10 mouse cellular contexts compared by ENCODE assay signal in the genomic region with DNA sequence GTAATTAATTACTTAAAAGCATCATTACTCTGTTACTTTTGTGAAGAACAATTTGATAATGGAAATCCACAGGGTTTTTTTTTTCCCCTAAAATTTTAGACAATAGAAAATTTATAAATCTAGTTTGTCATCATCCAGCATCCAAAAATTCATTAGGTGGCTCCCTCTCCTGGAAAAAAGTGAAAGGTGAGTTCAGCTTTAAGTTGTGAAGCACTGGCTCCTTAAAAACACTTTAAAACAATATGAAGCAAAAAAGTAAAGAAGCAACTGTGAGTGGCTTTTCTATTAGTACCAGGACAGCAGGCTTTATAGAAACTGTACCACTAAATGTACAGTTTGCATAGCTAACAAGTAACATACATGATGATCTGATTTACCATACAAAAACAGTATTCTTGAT. TPM values are rescaled to one million over a fixed set of nuclear protein-coding genes. Genes with fewer than 3 reads are reported as not detected.
DNase-seq lines count a peak whose midpoint lies in the region; ATAC-seq and TF ChIP-seq lines count a peak whose summit lies in the region.
"Had no signal": no experiment of that assay in that cellular context is flagged by ENCODE, and none has a peak within 500 bp of the region (broad histone marks: within the 10 kb centered on the region; RNA-seq: fewer than 3 reads in every experiment).

No protein-coding gene starts in this region.

- peak overlapping the region; percentile 91 for H3K4me3 ChIP-seq in cerebellum, adult 2 months (replicated peaks; ENCODE audit: insufficient read depth, low read depth, low read length)
- H3K4me3 ChIP-seq in forebrain, embryonic 14.5 days (ENCODE audit: low read depth, low read length): peak overlapping the region; percentile 73
- peak overlapping the region; percentile 78 for H3K4me3 ChIP-seq in midbrain, embryonic 13.5 days (replicated peaks)

- no peaks in the 10 kb centered on the region for H3K36me3 ChIP-seq in forebrain, embryonic 14.5 days (ENCODE audit: control insufficient read depth, insufficient read depth, low read length)
- no peaks in the 10 kb centered on the region for H3K36me3 ChIP-seq in midbrain, embryonic 13.5 days

- TF ChIP-seq POLR2A in cerebellum, adult 2 months (IDR thresholded peaks at IDR 0.05; ENCODE audit: borderline replicate concordance, insufficient read depth, low read length): no peak

- H3K27me3 ChIP-seq in cerebellum, adult 2 months (ENCODE audit: control insufficient read depth, insufficient read depth, low read length): no peaks in the 10 kb centered on the region
- no peaks in the 10 kb centered on the region for H3K27me3 ChIP-seq in forebrain, embryonic 14.5 days (replicated peaks; ENCODE audit: control insufficient read depth, insufficient read depth, low read length)
- H3K27me3 ChIP-seq in midbrain, embryonic 13.5 days: no peaks in the 10 kb centered on the region

- no peak overlapping the region for H3K27ac ChIP-seq in cerebellum, adult 2 months (ENCODE audit: insufficient read depth, low read length)
- H3K27ac ChIP-seq in forebrain, embryonic 14.5 days (ENCODE audit: low read depth, low read length): no peak overlapping the region
- no peak overlapping the region for H3K27ac ChIP-seq in midbrain, embryonic 13.5 days

- H3K4me1 ChIP-seq in cerebellum, adult 2 months (ENCODE audit: control insufficient read depth, insufficient read depth, low read length): no peaks in the 10 kb centered on the region; the same call in none of the 2 replicates
- H3K4me1 ChIP-seq in forebrain, embryonic 14.5 days (ENCODE audit: control insufficient read depth, insufficient read depth, low read length): peaks cover 28% of the 10 kb centered on the region; the same call in 1 of the 2 replicates
- H3K4me1 ChIP-seq in midbrain, embryonic 13.5 days (replicated peaks): peaks cover 45% of the 10 kb centered on the region

- H3K4me2 ChIP-seq in forebrain, embryonic 14.5 days (ENCODE audit: low read length): peak overlapping the region; percentile 87
- H3K4me2 ChIP-seq in midbrain, embryonic 13.5 days (replicated peaks): peak overlapping the region; percentile 85

- ATAC-seq in forebrain, embryonic 14.5 days: no peak
- ATAC-seq in midbrain, embryonic 13.5 days: no peak

- no peaks in the 10 kb centered on the region for H3K9me3 ChIP-seq in forebrain, embryonic 14.5 days (replicated peaks; ENCODE audit: control insufficient read depth, low read length)
- H3K9me3 ChIP-seq in midbrain, embryonic 13.5 days: no peaks in the 10 kb centered on the region

- H3K9ac ChIP-seq in forebrain, embryonic 14.5 days (ENCODE audit: low read length): 0 out of 2 replicates have a peak overlapping the region, but pooled peaks have one; percentile 79
- H3K9ac ChIP-seq in midbrain, embryonic 13.5 days (replicated peaks): no peak overlapping the region

- no peak for TF ChIP-seq CTCF in cerebellum, adult 2 months (IDR thresholded peaks at IDR 0.05; ENCODE audit: borderline replicate concordance, insufficient read depth, low read depth, low read length)

- peak in 1 of 2 experiments; percentile 57 for DNase-seq in cerebellum, adult 2 months
- DNase-seq in cerebellum, postnatal 4 days (ENCODE audit: low spot score in 2 of 2): no peak
- peak; percentile 25 for DNase-seq in kidney, postnatal 14 days
- no peak for DNase-seq in kidney, postnatal 10 days
- peak; percentile 44 for DNase-seq in forebrain, embryonic 14.5 days (ENCODE audit: low spot score)
- no peak for DNase-seq in yolk sac, embryonic 10.5 days (ENCODE audit: low spot score)
- DNase-seq in adrenal gland, adult 2 months: no peak
- DNase-seq: gastrocnemius, postnatal 10 days; lung, postnatal 10 days had no signal

RNA-seq across cellular contexts. Expression of a gene that starts 3.1 kb away (rescaled TPM):
- 71.6 and 82.3 TPM in 2 replicates for polyA plus RNA-seq in cerebellum, adult 2 months (2012; rRNA removed)
- 6.6 and 7.0 TPM in 2 replicates for polyA plus RNA-seq in forebrain, embryonic 14.5 days (2014; fragmentation: Nextera tagmentation; extraction: Ambion mirVana)
- polyA plus RNA-seq in midbrain, embryonic 13.5 days (2015; fragmentation: Nextera tagmentation; extraction: Ambion mirVana): 5.8 and 5.9 TPM in 2 replicates
- total RNA-seq in adrenal gland, adult 2 months (2021): 10 to 100 TPM; 19.7 to 20.3 TPM
- polyA plus RNA-seq in adrenal gland, adult 2 months (2012; rRNA removed): 21.9 and 22.0 TPM in 2 replicates

Comparison
In these comparisons a context has a peak if more than half of its experiments do, and no peak if none do; other contexts are left out.
1. DNase-seq: peak in kidney, postnatal 14 days (single experiment) and forebrain, embryonic 14.5 days (single experiment); none in cerebellum, postnatal 4 days (0 of 2), kidney, postnatal 10 days (single experiment), yolk sac, embryonic 10.5 days (single experiment) and adrenal gland, adult 2 months (single experiment).
2. Peak in every context shown above with its lines, with median percentiles within 50 percentile points of each other: H3K4me3 ChIP-seq.